Mouse (Mus musculus) hindbrain, postnatal 0 days (tissue): ENCODE measurements around the gene Chst15. TPM values are rescaled to one million over a fixed set of nuclear protein-coding genes. Genes with fewer than 3 reads are reported as not detected.

ENCODE experiments used
- ATAC-seq: fragments of 200-750 bp; cut with Nextera tagmentation; 2 replicates; pipeline ENCODE4 v1.8.0; 2017; ENCODE audit warnings: mild to moderate bottlenecking, moderate TSS enrichment, moderate library complexity
- DNase-seq: peaks from one replicate; pipeline ENCODE4 v3.0.0-alpha.2; 2015; ENCODE audit warnings: low spot score
- H3K27ac ChIP-seq: fragments of 300-500 bp; sonication (generic); 2 replicates; pipeline ENCODE4 v1.5.1; 2014; ENCODE audit warnings: mild to moderate bottlenecking
- H3K27me3 ChIP-seq: fragments of 300-500 bp; sonication (generic); 2 replicates; pipeline ENCODE4 v1.6.1; 2014; ENCODE audit warnings: low read length, mixed read lengths; ENCODE audit not compliant: insufficient read depth
- H3K36me3 ChIP-seq: fragments of 300-500 bp; sonication (generic); 2 replicates; pipeline ENCODE4 v1.6.1; 2014; ENCODE audit warnings: low read length, mixed read lengths; ENCODE audit not compliant: insufficient read depth
- H3K4me1 ChIP-seq: fragments of 300-500 bp; sonication (generic); 2 replicates; pipeline ENCODE4 v1.6.1; 2014; ENCODE audit warnings: antibody characterized with exemption, low read length, mixed read lengths; ENCODE audit not compliant: insufficient read depth
- H3K4me2 ChIP-seq: fragments of 300-500 bp; sonication (generic); 2 replicates; pipeline ENCODE4 v1.6.1; 2014; ENCODE audit warnings: low read depth, mild to moderate bottlenecking, low read length, moderate library complexity, mixed read lengths
- H3K4me3 ChIP-seq: fragments of 300-500 bp; sonication (generic); 2 replicates; pipeline ENCODE4 v1.5.1; 2014; ENCODE audit warnings: low read length
- H3K9ac ChIP-seq: fragments of 300-500 bp; sonication (generic); replicated peaks from 2 replicates; pipeline ENCODE4 v1.6.1; 2014; ENCODE audit warnings: mild to moderate bottlenecking, low read length, moderate library complexity, mixed read lengths
- H3K9me3 ChIP-seq: fragments of 300-500 bp; sonication (generic); 2 replicates; pipeline ENCODE4 v1.6.1; 2016; ENCODE audit warnings: low read length, mixed read lengths
- CTCF ChIP-seq: IDR thresholded peaks from 2 replicates; pipeline ENCODE4 v1.5.1; 2016; ENCODE audit warnings: antibody characterized with exemption, control low read depth, low read depth
- WGBS: fragments of 180-500 bp; shearing (Covaris S2); extraction: QIAGEN DNeasy Blood & Tissue Kit; methylation state at CpG from one replicate; pipeline ENCODE4 v1.1.7; 2014; 5-methylcytosine and 5-hydroxymethylcytosine counted together
- polyA plus RNA-seq: library from polyadenylated mRNA; unstranded; fragments of >200 nt; fragmentation: Nextera tagmentation; extraction: Ambion mirVana; gene quantifications from 2 replicates; pipeline ENCODE4 v1.2.1, GENCODE M21; 2015
- total RNA-seq: library from RNA; depleted of rRNA; stranded (reverse); fragments of >200 nt; gene quantifications from 2 replicates; pipeline ENCODE4 v1.2.3, GENCODE M21; 2014; rRNA removed

Gene Chst15
- total RNA-seq: 32.6 and 34.1 TPM in 2 replicates
- polyA plus RNA-seq: 16.2 and 16.7 TPM in 2 replicates

GRCm38 (mm10) chr7:132317036-132317541 lies at the start of gene Chst15:
Gene Chst15 (minus strand): TSS chr7:132317228.
- peak; percentile 74 for DNase-seq
- Histone ChIP-seq H3K9ac (peak within 1 kb of the TSS; percentile 87), H3K27ac (peak within 1 kb of the TSS; percentile 85), H3K4me1 (peaks cover 6% of the 10 kb centered on the region; the same call in 1 of the 2 replicates), H3K36me3 (no peaks in the 10 kb centered on the region), H3K9me3 (no peaks in the 10 kb centered on the region), H3K4me3 (peak within 1 kb of the TSS; percentile 72), H3K27me3 (no peaks in the 10 kb centered on the region), H3K4me2 (peak within 1 kb of the TSS; percentile 92)
- peak; percentile 27; the same call in 1 of the 2 replicates for TF ChIP-seq CTCF
- WGBS: under 1% methylated on average over 34 of the region's 34 CpGs
- ATAC-seq: peak; percentile 44

- no peaks in the 10 kb centered on the region for H3K9me3 ChIP-seq
- no peak overlapping the region for H3K4me2 ChIP-seq
- H3K4me3 ChIP-seq: no peak overlapping the region
- ATAC-seq (no peak), DNase-seq (no peak)
- no peak overlapping the region for H3K9ac ChIP-seq
- H3K27me3 ChIP-seq: no peaks in the 10 kb centered on the region
- 79% methylated on average over 5 of the region's 5 CpGs for WGBS
- 0 out of 2 replicates have a peak, but pooled peaks cover 3% of the 10 kb centered on the region for H3K4me1 ChIP-seq
- H3K36me3 ChIP-seq: no peaks in the 10 kb centered on the region
- no peak overlapping the region for H3K27ac ChIP-seq
- no peak for TF ChIP-seq CTCF
These were observed 48.8 kb upstream of the Chst15 start for GRCm38 (mm10) chr7:132365703-132366384.

GRCm38 (mm10) chr7:132365111-132365510 lies 48.1 kb upstream of the Chst15 start:
- ATAC-seq (no peak), DNase-seq (no peak)
- Histone ChIP-seq H3K4me1 (0 out of 2 replicates have a peak, but pooled peaks cover 3% of the 10 kb centered on the region), H3K27me3 (no peaks in the 10 kb centered on the region), H3K9me3 (no peaks in the 10 kb centered on the region), H3K36me3 (no peaks in the 10 kb centered on the region), H3K27ac (no peak overlapping the region), H3K4me2 (no peak overlapping the region), H3K4me3 (no peak overlapping the region), H3K9ac (no peak overlapping the region)
- TF ChIP-seq CTCF: no peak
- WGBS: 69% methylated on average over 5 of the region's 5 CpGs

GRCm38 (mm10) chr7:132364506-132364905 lies 47.5 kb upstream of the Chst15 start:
- no peaks in the 10 kb centered on the region for H3K9me3 ChIP-seq
- 0 out of 2 replicates have a peak, but pooled peaks cover 3% of the 10 kb centered on the region for H3K4me1 ChIP-seq
- no peak for TF ChIP-seq CTCF

GRCm38 (mm10) chr7:132360336-132360735 lies 43.3 kb upstream of the Chst15 start:
- TF ChIP-seq CTCF: no peak

More at GRCm38 (mm10) chr7:132364506-132364905, 47.5 kb upstream of the Chst15 start:
- Histone ChIP-seq H3K27ac (no peak overlapping the region), H3K36me3 (no peaks in the 10 kb centered on the region), H3K9ac (no peak overlapping the region), H3K4me3 (no peak overlapping the region), H3K27me3 (no peaks in the 10 kb centered on the region), H3K4me2 (no peak overlapping the region)
- 64% methylated on average over 5 of the region's 5 CpGs for WGBS
- ATAC-seq (no peak), DNase-seq (no peak)

GRCm38 (mm10) chr7:132358709-132359108 lies 41.7 kb upstream of the Chst15 start:
- ATAC-seq (no peak), DNase-seq (no peak)
- WGBS: 64% methylated on average over 4 of the region's 4 CpGs
- Histone ChIP-seq H3K9ac (no peak overlapping the region), H3K9me3 (no peaks in the 10 kb centered on the region), H3K4me1 (no peaks in the 10 kb centered on the region), H3K4me3 (no peak overlapping the region), H3K27me3 (no peaks in the 10 kb centered on the region), H3K36me3 (no peaks in the 10 kb centered on the region), H3K4me2 (no peak overlapping the region), H3K27ac (no peak overlapping the region)
- no peak for TF ChIP-seq CTCF

More at GRCm38 (mm10) chr7:132360336-132360735, 43.3 kb upstream of the Chst15 start:
- Histone ChIP-seq H3K4me2 (no peak overlapping the region), H3K27ac (no peak overlapping the region), H3K36me3 (no peaks in the 10 kb centered on the region), H3K9me3 (no peaks in the 10 kb centered on the region), H3K4me1 (0 out of 2 replicates have a peak, but pooled peaks cover 3% of the 10 kb centered on the region), H3K4me3 (no peak overlapping the region), H3K9ac (no peak overlapping the region), H3K27me3 (no peaks in the 10 kb centered on the region)
- DNase-seq (no peak), ATAC-seq (no peak)
- 54% methylated on average over 4 of the region's 4 CpGs for WGBS

GRCm38 (mm10) chr7:132358250-132358649 lies 41.2 kb upstream of the Chst15 start:
- Histone ChIP-seq H3K9ac (no peak overlapping the region), H3K4me1 (no peaks in the 10 kb centered on the region), H3K4me3 (no peak overlapping the region), H3K27ac (no peak overlapping the region), H3K4me2 (no peak overlapping the region), H3K36me3 (no peaks in the 10 kb centered on the region), H3K9me3 (no peaks in the 10 kb centered on the region), H3K27me3 (no peaks in the 10 kb centered on the region)
- DNase-seq: no peak
- no peak for TF ChIP-seq CTCF
- no peak for ATAC-seq
- WGBS: 62% methylated on average over 3 of the region's 3 CpGs
